Mouse (Mus musculus): ENCODE results near the gene Clic4. TPM values are rescaled to one million over a fixed set of nuclear protein-coding genes. Genes with fewer than 3 reads are reported as not detected.

Clic4 gene
- polyA plus RNA-seq, 1 experiment = 50.2 TPM

DNA sequence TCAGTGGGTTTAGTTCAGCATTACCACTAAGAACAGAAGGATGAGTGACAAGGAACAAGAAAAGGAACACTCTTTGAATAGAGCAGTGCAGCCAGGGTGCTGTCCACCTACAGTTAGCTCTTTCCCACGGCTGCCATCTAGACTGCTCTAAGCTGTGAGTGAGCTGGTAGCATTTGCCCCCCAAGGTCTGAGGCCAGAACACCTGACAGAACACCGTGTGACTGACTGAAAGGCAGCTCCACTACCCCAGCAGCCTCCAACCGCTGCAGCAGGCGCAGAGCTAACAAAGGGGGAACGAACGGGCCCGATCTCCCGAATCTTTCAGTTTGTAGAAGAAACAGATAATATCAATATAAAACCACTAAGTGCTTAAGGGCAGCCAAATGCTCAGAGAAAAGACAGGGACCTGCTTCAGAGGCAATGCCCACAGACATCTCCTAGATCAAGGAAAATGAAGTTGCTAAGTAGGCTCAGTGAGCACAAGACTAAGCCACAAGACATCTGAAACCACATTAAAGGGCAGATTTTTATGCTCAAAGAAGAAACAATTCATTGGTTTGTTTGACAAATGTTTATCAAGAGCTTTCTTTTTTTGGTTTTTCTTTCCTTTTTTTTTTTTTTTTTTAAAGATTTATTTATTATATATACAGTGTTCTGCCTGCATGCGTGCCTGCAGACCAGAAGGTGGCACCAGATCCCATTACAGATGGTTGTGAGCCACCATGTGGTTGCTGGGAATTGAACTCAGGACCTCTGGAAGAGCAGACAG is 24.2 kb downstream of the Clic4 start:
- TF ChIP-seq CTCF (IDR thresholded peaks at IDR 0.05; ENCODE audit: borderline replicate concordance, control insufficient read depth, extremely low read depth, insufficient read depth, low read length, poor library complexity) (no peak), POLR2A (IDR thresholded peaks at IDR 0.05; ENCODE audit: control insufficient read depth, extremely low read depth, insufficient read depth, low read length, poor library complexity) (no peak)
- 13% methylated on average over 9 of the region's 9 CpGs for WGBS
- DNase-seq = peak; percentile 12
- H3K36me3 ChIP-seq (ENCODE audit: control insufficient read depth, insufficient read depth, low read length) = no peaks in the 10 kb centered on the region
- H3K27me3 ChIP-seq (ENCODE audit: control insufficient read depth, insufficient read depth, low read length) = no peaks in the 10 kb centered on the region
- peaks cover 11% of the 10 kb centered on the region for H3K4me1 ChIP-seq (replicated peaks; ENCODE audit: control insufficient read depth, insufficient read depth, low read length)
- H3K27ac ChIP-seq (ENCODE audit: control insufficient read depth, insufficient read depth, low read length) = no peak overlapping the region
- H3K4me3 ChIP-seq (ENCODE audit: control insufficient read depth, insufficient read depth, low read length) = no peak overlapping the region

DNA sequence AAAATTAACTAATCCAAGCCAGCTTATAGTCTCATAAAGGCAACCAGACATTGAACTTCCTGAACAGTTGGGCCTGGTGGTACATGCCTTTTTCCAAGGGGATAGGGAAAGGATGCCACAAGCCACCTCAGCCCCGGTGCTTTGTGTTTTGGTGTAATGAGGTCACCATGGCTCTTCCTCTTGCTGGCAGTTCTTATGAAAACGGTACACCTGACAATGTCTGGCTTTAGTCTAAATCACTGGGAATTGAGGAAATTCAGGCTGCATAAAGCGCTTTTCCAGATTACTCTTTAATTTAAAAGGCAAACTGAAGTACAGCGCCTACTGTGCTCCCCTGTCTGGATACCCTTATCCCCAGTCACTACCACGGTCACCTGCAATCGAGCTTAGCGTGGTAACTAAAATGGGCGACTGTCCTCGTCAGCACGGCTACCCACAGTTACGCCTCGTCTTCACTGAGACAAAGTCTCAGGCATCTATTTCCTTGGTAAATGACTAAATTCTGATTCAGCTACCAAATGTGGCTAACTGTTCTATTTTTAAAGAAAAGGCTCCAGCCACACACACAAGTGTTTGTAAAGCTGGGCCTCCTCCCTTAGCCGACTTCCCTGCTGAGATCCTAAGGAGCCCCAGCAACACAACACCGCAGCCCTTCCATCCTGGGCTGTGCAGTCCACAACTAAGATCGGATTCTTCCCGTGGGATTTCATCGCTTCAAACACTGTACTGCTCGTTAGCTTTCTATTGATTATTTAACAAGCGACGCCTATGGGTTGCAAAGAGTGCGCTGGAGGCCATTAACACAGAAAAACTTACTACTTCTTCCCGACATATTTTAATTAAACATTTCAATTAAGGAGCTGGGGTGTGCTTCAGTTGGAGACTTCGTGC is 25.5 kb downstream of the Clic4 start:
- no peak for DNase-seq
- no peaks in the 10 kb centered on the region for H3K36me3 ChIP-seq (ENCODE audit: control insufficient read depth, insufficient read depth, low read length)
- TF ChIP-seq CTCF (IDR thresholded peaks at IDR 0.05; ENCODE audit: borderline replicate concordance, control insufficient read depth, extremely low read depth, insufficient read depth, low read length, poor library complexity) (no peak), POLR2A (IDR thresholded peaks at IDR 0.05; ENCODE audit: control insufficient read depth, extremely low read depth, insufficient read depth, low read length, poor library complexity) (no peak)
- H3K4me1 ChIP-seq (replicated peaks; ENCODE audit: control insufficient read depth, insufficient read depth, low read length) = peaks cover 11% of the 10 kb centered on the region
- no peak overlapping the region for H3K4me3 ChIP-seq (ENCODE audit: control insufficient read depth, insufficient read depth, low read length)
- H3K27me3 ChIP-seq (ENCODE audit: control insufficient read depth, insufficient read depth, low read length) = no peaks in the 10 kb centered on the region
- H3K27ac ChIP-seq (ENCODE audit: control insufficient read depth, insufficient read depth, low read length) = no peak overlapping the region
- WGBS = 80% methylated on average over 23 of the region's 23 CpGs

DNA sequence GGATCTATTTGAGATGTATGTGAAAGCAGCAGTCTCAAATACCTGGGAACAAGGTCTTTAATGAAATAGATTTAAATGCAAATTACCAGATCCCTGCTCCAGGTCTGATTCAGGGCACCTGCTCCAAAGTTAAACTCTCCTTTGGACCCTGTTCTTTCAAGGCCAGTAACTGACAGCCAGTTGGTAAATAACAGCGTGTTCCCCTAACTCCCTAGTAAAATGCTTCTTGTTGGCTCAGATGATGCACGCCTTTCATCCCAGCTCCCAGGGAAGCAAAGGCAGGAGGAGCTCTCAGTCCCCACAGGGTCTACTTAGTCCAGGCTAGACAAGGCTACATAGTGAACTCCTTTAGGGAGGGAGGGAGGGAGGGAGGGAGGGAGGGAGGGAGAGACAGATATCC is 26.2 kb downstream of the Clic4 start:
- WGBS = 98% methylated on average over 2 of the region's 2 CpGs
- no peaks in the 10 kb centered on the region for H3K36me3 ChIP-seq (ENCODE audit: control insufficient read depth, insufficient read depth, low read length)
- H3K4me3 ChIP-seq (ENCODE audit: control insufficient read depth, insufficient read depth, low read length) = no peak overlapping the region
- no peak for DNase-seq
- H3K27ac ChIP-seq (ENCODE audit: control insufficient read depth, insufficient read depth, low read length) = no peak overlapping the region
- peaks cover 14% of the 10 kb centered on the region for H3K4me1 ChIP-seq (replicated peaks; ENCODE audit: control insufficient read depth, insufficient read depth, low read length)
- no peak for TF ChIP-seq POLR2A (IDR thresholded peaks at IDR 0.05; ENCODE audit: control insufficient read depth, extremely low read depth, insufficient read depth, low read length, poor library complexity)
- TF ChIP-seq CTCF (IDR thresholded peaks at IDR 0.05; ENCODE audit: borderline replicate concordance, control insufficient read depth, extremely low read depth, insufficient read depth, low read length, poor library complexity) = no peak
- H3K27me3 ChIP-seq (ENCODE audit: control insufficient read depth, insufficient read depth, low read length) = no peaks in the 10 kb centered on the region

DNA sequence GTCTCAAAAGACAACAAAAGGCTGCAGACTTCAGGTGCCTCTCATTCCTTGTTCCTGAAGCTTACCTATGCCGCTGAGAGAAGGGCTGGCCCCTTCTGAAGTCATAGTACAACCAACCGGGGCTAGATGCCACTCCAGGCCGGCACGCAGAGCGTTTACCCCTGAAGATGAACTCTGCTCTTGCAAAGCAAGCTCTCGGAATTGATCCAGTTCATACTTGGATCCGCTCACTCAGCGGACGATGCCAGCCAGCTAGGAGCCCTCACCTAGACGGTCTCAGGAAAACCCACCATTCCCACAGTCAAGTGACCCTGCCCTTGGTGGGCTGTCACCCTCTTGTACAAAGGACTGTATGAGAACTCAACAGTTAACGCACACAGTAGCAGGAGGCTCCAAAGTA is 26.8 kb downstream of the Clic4 start:
- no peak overlapping the region for H3K27ac ChIP-seq (ENCODE audit: control insufficient read depth, insufficient read depth, low read length)
- no peak overlapping the region for H3K4me3 ChIP-seq (ENCODE audit: control insufficient read depth, insufficient read depth, low read length)
- no peaks in the 10 kb centered on the region for H3K27me3 ChIP-seq (ENCODE audit: control insufficient read depth, insufficient read depth, low read length)
- H3K36me3 ChIP-seq (ENCODE audit: control insufficient read depth, insufficient read depth, low read length) = no peaks in the 10 kb centered on the region
- TF ChIP-seq POLR2A (IDR thresholded peaks at IDR 0.05; ENCODE audit: control insufficient read depth, extremely low read depth, insufficient read depth, low read length, poor library complexity) (no peak), CTCF (IDR thresholded peaks at IDR 0.05; ENCODE audit: borderline replicate concordance, control insufficient read depth, extremely low read depth, insufficient read depth, low read length, poor library complexity) (no peak)
- DNase-seq = no peak
- H3K4me1 ChIP-seq (replicated peaks; ENCODE audit: control insufficient read depth, insufficient read depth, low read length) = peaks cover 17% of the 10 kb centered on the region
- 96% methylated on average over 11 of the region's 11 CpGs for WGBS

DNA sequence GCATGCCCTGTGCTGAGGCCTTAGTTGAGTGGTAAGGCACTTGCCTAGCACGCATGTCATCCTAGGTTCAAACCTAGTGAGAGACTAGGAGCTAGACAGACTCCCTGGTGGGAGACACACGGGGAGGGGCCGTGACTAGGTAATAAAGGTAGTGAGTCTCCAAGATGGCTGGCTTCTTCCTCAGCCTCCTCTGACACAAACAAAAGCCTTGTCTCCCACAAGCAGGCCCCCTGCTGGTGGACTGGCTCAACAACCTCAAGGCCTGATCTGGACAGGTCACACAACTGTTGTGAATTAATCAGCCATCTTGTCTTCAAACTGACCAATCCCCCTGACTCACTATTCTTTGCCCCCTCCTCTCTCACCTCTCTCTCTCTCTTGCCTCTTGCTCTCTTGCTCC is 28.3 kb downstream of the Clic4 start:
- no peak overlapping the region for H3K27ac ChIP-seq (ENCODE audit: control insufficient read depth, insufficient read depth, low read length)
- no peaks in the 10 kb centered on the region for H3K36me3 ChIP-seq (ENCODE audit: control insufficient read depth, insufficient read depth, low read length)
- peak; percentile 44; the same call in 1 of the 2 replicates for TF ChIP-seq CTCF (IDR thresholded peaks at IDR 0.05; ENCODE audit: borderline replicate concordance, control insufficient read depth, extremely low read depth, insufficient read depth, low read length, poor library complexity)
- no peak for TF ChIP-seq POLR2A (IDR thresholded peaks at IDR 0.05; ENCODE audit: control insufficient read depth, extremely low read depth, insufficient read depth, low read length, poor library complexity)
- H3K27me3 ChIP-seq (ENCODE audit: control insufficient read depth, insufficient read depth, low read length) = no peaks in the 10 kb centered on the region
- no peak overlapping the region for H3K4me3 ChIP-seq (ENCODE audit: control insufficient read depth, insufficient read depth, low read length)
- WGBS = 98% methylated on average over 3 of the region's 3 CpGs
- DNase-seq = peak; percentile 36
- peaks cover 22% of the 10 kb centered on the region for H3K4me1 ChIP-seq (replicated peaks; ENCODE audit: control insufficient read depth, insufficient read depth, low read length)

DNA sequence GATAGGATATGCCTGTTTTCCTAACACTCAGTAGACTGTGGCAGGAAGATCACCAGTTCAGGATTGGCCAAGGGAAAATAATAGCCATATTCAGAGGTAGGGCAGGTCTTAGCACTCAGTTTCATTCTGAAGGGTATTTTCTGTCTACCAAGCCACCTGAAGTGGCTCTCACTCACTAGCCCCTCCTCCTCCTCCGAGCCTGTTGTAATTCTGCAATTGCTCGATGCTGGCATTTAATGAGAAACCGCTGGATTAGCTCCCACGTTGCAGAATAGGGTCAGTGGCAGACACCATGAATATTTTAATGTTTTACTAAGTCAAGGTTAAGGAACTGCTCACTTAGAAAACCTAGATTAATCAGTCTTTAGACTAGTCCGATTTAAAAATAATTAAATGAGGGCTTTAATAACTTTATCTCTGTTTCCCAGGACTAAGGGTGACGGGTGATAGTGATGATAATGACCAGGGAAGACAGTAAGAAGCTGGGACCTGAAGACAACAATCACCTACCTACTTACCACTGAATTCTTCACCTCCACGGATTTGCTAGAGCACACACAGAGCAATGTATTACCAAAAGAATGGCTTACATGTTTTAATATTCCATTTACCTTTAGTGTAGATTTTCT is 29.6 kb downstream of the Clic4 start:
- Histone ChIP-seq H3K4me1 (replicated peaks; ENCODE audit: control insufficient read depth, insufficient read depth, low read length) (peaks cover 18% of the 10 kb centered on the region), H3K27me3 (ENCODE audit: control insufficient read depth, insufficient read depth, low read length) (no peaks in the 10 kb centered on the region), H3K36me3 (ENCODE audit: control insufficient read depth, insufficient read depth, low read length) (no peaks in the 10 kb centered on the region), H3K4me3 (ENCODE audit: control insufficient read depth, insufficient read depth, low read length) (no peak overlapping the region), H3K27ac (ENCODE audit: control insufficient read depth, insufficient read depth, low read length) (no peak overlapping the region)
- 96% methylated on average over 7 of the region's 7 CpGs for WGBS
- DNase-seq = no peak
- TF ChIP-seq CTCF (IDR thresholded peaks at IDR 0.05; ENCODE audit: borderline replicate concordance, control insufficient read depth, extremely low read depth, insufficient read depth, low read length, poor library complexity) (no peak), POLR2A (IDR thresholded peaks at IDR 0.05; ENCODE audit: control insufficient read depth, extremely low read depth, insufficient read depth, low read length, poor library complexity) (no peak)

All from thymus, adult 2 months (tissue).